Mouse (Mus musculus) thymus, postnatal 4 days (tissue): ENCODE measurements around the gene Tab2.
"Not testable (repeated sequence)": the region's sequence is repeated elsewhere in the genome, so short reads cannot be mapped to it uniquely, and the experiment has no call there.

Experiments
- DNase-seq: peaks from one replicate; pipeline ENCODE4 v3.0.0; 2021

Gene Tab2

GRCm38 (mm10) chr10:7888256-7888868 lies 67.7 kb downstream of the Tab2 start:
- DNase-seq: no peak

GRCm38 (mm10) chr10:7883524-7883923 lies 72.5 kb downstream of the Tab2 start:
- peak; percentile 86 for DNase-seq

GRCm38 (mm10) chr10:7881971-7882370 lies 74.1 kb downstream of the Tab2 start:
- no peak for DNase-seq

GRCm38 (mm10) chr10:7880283-7880682 lies 75.7 kb downstream of the Tab2 start:
- not testable (repeated sequence) for DNase-seq

- no peak for DNase-seq
Measured at GRCm38 (mm10) chr10:7874194-7874593, 81.8 kb downstream of the Tab2 start.

GRCm38 (mm10) chr10:7871381-7872020 lies 84.5 kb downstream of the Tab2 start:
- DNase-seq: no peak

- peak; percentile 79 for DNase-seq
Measured at GRCm38 (mm10) chr10:7870571-7871315, 85.3 kb downstream of the Tab2 start.

GRCm38 (mm10) chr10:7869746-7870145 lies 86.3 kb downstream of the Tab2 start:
- DNase-seq: no peak

- no peak for DNase-seq
Measured at GRCm38 (mm10) chr10:7867666-7868030, 88.4 kb downstream of the Tab2 start.

- DNase-seq: peak; percentile 61
Measured at GRCm38 (mm10) chr10:7866762-7867665, 89.0 kb downstream of the Tab2 start.

GRCm38 (mm10) chr10:7864806-7865205 lies 91.2 kb downstream of the Tab2 start:
- DNase-seq: no peak

GRCm38 (mm10) chr10:7864184-7864583 lies 91.8 kb downstream of the Tab2 start:
- no peak for DNase-seq

GRCm38 (mm10) chr10:7863411-7863810 lies 92.6 kb downstream of the Tab2 start:
- DNase-seq: no peak

- DNase-seq: no peak
Measured at GRCm38 (mm10) chr10:7861937-7862657, 93.9 kb downstream of the Tab2 start.

GRCm38 (mm10) chr10:7861259-7861936 lies 94.6 kb downstream of the Tab2 start:
- DNase-seq: no peak

GRCm38 (mm10) chr10:7860494-7860893 lies 95.5 kb downstream of the Tab2 start:
- DNase-seq: no peak
